Mouse (Mus musculus) CH12.LX (cell line): ENCODE data around the gene Psmb11. TPM values are rescaled to one million over a fixed set of nuclear protein-coding genes. Genes with fewer than 3 reads are reported as not detected.
A peak's percentile ranks its signal among the peaks of the same experiment; 100 is the strongest.

Experiments used
- DNase-seq: peaks from one replicate; pipeline ENCODE4 v3.0.0-alpha.2; 2013; ENCODE audit errors: extremely low read depth
- H3K27ac ChIP-seq: 2 replicates; pipeline ENCODE4 v1.5.1; 2012; ENCODE audit warnings: low read depth, mild to moderate bottlenecking, control low read depth, moderate library complexity; ENCODE audit not compliant: insufficient read depth
- H3K27me3 ChIP-seq: replicated peaks from 2 replicates; pipeline ENCODE3; 2012; ENCODE audit warnings: inconsistent platforms
- H3K36me3 ChIP-seq, 2 experiments: replicated peaks in 1 of 2; 2 replicates each; pipeline versions ENCODE3 to v1.6.1; 2012; ENCODE audit warnings: inconsistent platforms in 1 of 2, low read length in 1 of 2, mild to moderate bottlenecking in 1 of 2, mixed read lengths in 1 of 2, moderate library complexity in 1 of 2; ENCODE audit not compliant: control insufficient read depth in 1 of 2, insufficient read depth in 1 of 2
- H3K4me1 ChIP-seq, 2 experiments: 2 replicates each; pipeline ENCODE4 v1.6.1; 2012; ENCODE audit warnings: inconsistent platforms in 1 of 2, moderate library complexity in 1 of 2; ENCODE audit not compliant: insufficient read depth in 2 of 2, control insufficient read depth in 1 of 2
- H3K4me2 ChIP-seq: 2 replicates; pipeline ENCODE4 v1.6.1; 2012; ENCODE audit warnings: low read depth, mild to moderate bottlenecking, control low read depth; ENCODE audit not compliant: poor library complexity, insufficient read depth, severe bottlenecking
- H3K4me3 ChIP-seq, 3 experiments: fragments of 150-350 bp in 1 of 3; sonication (generic) in 1 of 3; replicated peaks in 1 of 3; 2 replicates each; pipeline versions ENCODE3 to v1.5.1; 2011 to 2012; ENCODE audit warnings: low read depth in 2 of 3, low read length in 2 of 3, mild to moderate bottlenecking in 2 of 3, moderate library complexity in 2 of 3, control low read depth in 1 of 3, improper control_type of control experiment in 1 of 3, inconsistent platforms in 1 of 3, mixed read lengths in 1 of 3; ENCODE audit not compliant: poor library complexity in 1 of 3
- H3K79me2 ChIP-seq: replicated peaks from 2 replicates; pipeline ENCODE4 v1.6.1; 2012; ENCODE audit warnings: mild to moderate bottlenecking, moderate library complexity; ENCODE audit not compliant: control insufficient read depth, poor library complexity, insufficient read depth, severe bottlenecking; ENCODE audit errors: extremely low read depth
- H3K9ac ChIP-seq: 2 replicates; pipeline ENCODE4 v1.6.1; 2012; ENCODE audit warnings: low read depth, mild to moderate bottlenecking, control low read depth, moderate library complexity; ENCODE audit not compliant: insufficient read depth
- H3K9me3 ChIP-seq: replicated peaks from 2 replicates; pipeline ENCODE3; 2012; ENCODE audit warnings: low read length, inconsistent platforms, mixed read lengths
- CTCF ChIP-seq, 2 experiments: IDR thresholded peaks in 1 of 2; conservative IDR thresholded peaks in 1 of 2; 2 replicates each; pipeline ENCODE4 v1.5.1; 2011 to 2012; ENCODE audit warnings: low read depth in 2 of 2, low read length in 2 of 2, improper control_type of control experiment in 1 of 2, inconsistent platforms in 1 of 2, mild to moderate bottlenecking in 1 of 2, moderate library complexity in 1 of 2
- ELF1 ChIP-seq: IDR thresholded peaks from 2 replicates; pipeline ENCODE4 v1.6.1; 2014; ENCODE audit warnings: low read depth, mild to moderate bottlenecking, inconsistent platforms, low read length, improper control_type of control experiment
- EP300 ChIP-seq: IDR thresholded peaks from 2 replicates; pipeline ENCODE4 v1.6.1; 2011; ENCODE audit warnings: low read length, improper control_type of control experiment
- GABPA ChIP-seq: IDR thresholded peaks from 2 replicates; pipeline ENCODE4 v1.6.1; 2012; ENCODE audit warnings: low read depth, low read length, improper control_type of control experiment, inconsistent platforms; ENCODE audit not compliant: insufficient replicate concordance
- HCFC1 ChIP-seq: IDR thresholded peaks from 2 replicates; pipeline ENCODE4 v1.6.1; 2012; ENCODE audit warnings: low read depth, mild to moderate bottlenecking, inconsistent platforms, low read length, improper control_type of control experiment
- IRF4 ChIP-seq: IDR thresholded peaks from 2 replicates; pipeline ENCODE4 v1.6.1; 2014; ENCODE audit warnings: low read depth, mild to moderate bottlenecking, inconsistent platforms, low read length, improper control_type of control experiment
- JUND ChIP-seq: conservative IDR thresholded peaks from 2 replicates; pipeline ENCODE4 v1.6.1; 2011; ENCODE audit warnings: low read depth, low read length, improper control_type of control experiment
- KAT2A ChIP-seq: IDR thresholded peaks from 2 replicates; pipeline ENCODE4 v1.6.1; 2012; ENCODE audit warnings: low read length, improper control_type of control experiment, inconsistent platforms; ENCODE audit not compliant: insufficient replicate concordance
- MAX ChIP-seq: IDR thresholded peaks from 2 replicates; pipeline ENCODE4 v1.6.1; 2011; ENCODE audit warnings: low read length, improper control_type of control experiment
- MEF2A ChIP-seq: IDR thresholded peaks from 2 replicates; pipeline ENCODE4 v1.6.1; 2014; ENCODE audit warnings: low read depth, mild to moderate bottlenecking, inconsistent platforms, low read length, improper control_type of control experiment, borderline replicate concordance
- PAX5 ChIP-seq: IDR thresholded peaks from 2 replicates; pipeline ENCODE4 v1.6.1; 2012; ENCODE audit warnings: low read length, inconsistent platforms, mixed read lengths
- POLR2A ChIP-seq: IDR thresholded peaks from 2 replicates; pipeline ENCODE4 v1.6.1; 2011; ENCODE audit warnings: low read depth, mild to moderate bottlenecking, improper control_type of control experiment, low read length
- RCOR1 ChIP-seq: conservative IDR thresholded peaks from 2 replicates; pipeline ENCODE4 v1.6.1; 2012; ENCODE audit warnings: low read depth, mild to moderate bottlenecking, inconsistent platforms, low read length, improper control_type of control experiment
- SIN3A ChIP-seq: IDR thresholded peaks from 2 replicates; pipeline ENCODE4 v1.6.1; 2012; ENCODE audit warnings: low read length, improper control_type of control experiment, inconsistent platforms
- SMC3 ChIP-seq: IDR thresholded peaks from 2 replicates; pipeline ENCODE4 v1.6.1; 2011; ENCODE audit warnings: low read depth, low read length, improper control_type of control experiment
- TBP ChIP-seq: conservative IDR thresholded peaks from 2 replicates; pipeline ENCODE4 v1.6.1; 2011; ENCODE audit warnings: low read depth, low read length, improper control_type of control experiment
- USF2 ChIP-seq: conservative IDR thresholded peaks from 2 replicates; pipeline ENCODE4 v1.6.1; 2011; ENCODE audit warnings: low read depth, low read length, improper control_type of control experiment
- ZC3H11A ChIP-seq: IDR thresholded peaks from 2 replicates; pipeline ENCODE4 v1.6.1; 2012; ENCODE audit warnings: low read depth, mild to moderate bottlenecking, inconsistent platforms, low read length, improper control_type of control experiment
- ZKSCAN1 ChIP-seq: IDR thresholded peaks from 2 replicates; pipeline ENCODE4 v1.6.1; 2012; ENCODE audit warnings: low read depth, inconsistent platforms, low read length, improper control_type of control experiment, borderline replicate concordance
- ZNF384 ChIP-seq: IDR thresholded peaks from 2 replicates; pipeline ENCODE4 v1.6.1; 2012; ENCODE audit warnings: low read depth, low read length, improper control_type of control experiment, inconsistent platforms
- dilution Hi-C: fragments of 300-500 bp; cut with MboI; formaldehyde crosslinking; loops from 2 replicates; pipeline ENCODE4 v1.14.3; 2020; ENCODE audit warnings: low sequenced_read_pairs; ENCODE audit not compliant: extremely low pct_unique_long_range_greater_than_20kb, extremely low pct_ligation_motif_present
- in situ Hi-C: fragments of 300-500 bp; cut with MboI; formaldehyde crosslinking; loops from 3 replicates; pipeline ENCODE4 v1.14.3; 2019; ENCODE audit warnings: low sequenced_read_pairs, low pct_ligation_motif_present, low pct_unique_long_range_greater_than_20kb, mixed read lengths
- polyA plus RNA-seq: library from polyadenylated mRNA; unstranded; fragments of >175 nt; gene quantifications from 2 replicates; pipeline ENCODE4 v1.2.1, GENCODE M21; 2012; ENCODE audit warnings: low read depth; ENCODE audit not compliant: insufficient read length
- total RNA-seq, 2 experiments: library from RNA; depleted of rRNA; stranded (reverse); fragments of 300-350 nt in 1 of 2; fragments of >200 nt in 1 of 2; gene quantifications; 2 replicates each; pipeline ENCODE4 v1.2.3; 2012 to 2014

Psmb11 gene
- total and polyA plus RNA-seq, 3 experiments: not detected

DNA sequence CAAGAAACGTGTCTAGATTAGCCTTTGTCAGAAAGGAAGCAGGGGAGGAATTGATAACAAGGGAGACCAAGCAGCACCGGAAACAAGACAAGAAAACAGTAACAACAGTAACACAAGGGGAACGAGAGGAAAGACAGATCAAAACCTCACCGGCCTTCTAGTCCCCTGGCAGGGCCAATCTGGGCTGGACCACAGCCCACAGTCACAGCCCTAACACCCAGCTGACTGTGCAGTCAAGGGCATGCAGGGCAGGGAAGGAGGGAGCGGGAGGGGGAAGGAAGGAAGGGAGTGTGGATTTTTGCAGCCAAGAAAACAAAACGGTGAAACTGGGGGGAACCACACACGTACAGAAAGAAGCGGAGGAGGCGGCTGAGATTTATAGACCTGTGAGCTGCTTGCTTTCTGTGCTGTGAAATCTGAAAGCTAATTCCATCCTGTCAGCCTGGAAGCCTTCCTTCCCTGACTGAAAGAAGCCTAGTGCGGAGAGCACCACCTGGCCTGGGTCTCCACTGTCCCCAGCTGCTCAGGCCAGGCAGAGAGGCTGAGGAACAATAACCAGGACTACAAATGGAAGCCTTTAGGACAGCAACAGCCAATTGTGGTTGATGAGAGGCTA, 28.8 kb upstream of the Psmb11 start:
- no peak for DNase-seq
- Histone ChIP-seq H3K4me1 (no peaks in the 10 kb centered on the region), H3K27me3 (no peaks in the 10 kb centered on the region), H3K9me3 (peaks cover 6% of the 10 kb centered on the region), H3K9ac (no peak overlapping the region), H3K27ac (no peak overlapping the region), H3K4me2 (no peak overlapping the region), H3K4me3 (no peak overlapping the region), H3K79me2 (no peaks in the 10 kb centered on the region), H3K36me3 (peaks cover 0 to 14% of the 10 kb centered on the region in 2 experiments)
- dilution Hi-C loops (no loop called here), in situ Hi-C loops (loop anchor here (5.0 kb wide), 1 partner anchor 45 kb away; no protein-coding TSS in a partner anchor)
- no peak for TF ChIP-seq ZNF384
- TF ChIP-seq HCFC1: no peak
- TF ChIP-seq RCOR1: no peak
- no peak for TF ChIP-seq ZC3H11A
- TF ChIP-seq GABPA: no peak
- TF ChIP-seq SMC3: no peak
- no peak for TF ChIP-seq EP300
- TF ChIP-seq ZKSCAN1: no peak

DNA sequence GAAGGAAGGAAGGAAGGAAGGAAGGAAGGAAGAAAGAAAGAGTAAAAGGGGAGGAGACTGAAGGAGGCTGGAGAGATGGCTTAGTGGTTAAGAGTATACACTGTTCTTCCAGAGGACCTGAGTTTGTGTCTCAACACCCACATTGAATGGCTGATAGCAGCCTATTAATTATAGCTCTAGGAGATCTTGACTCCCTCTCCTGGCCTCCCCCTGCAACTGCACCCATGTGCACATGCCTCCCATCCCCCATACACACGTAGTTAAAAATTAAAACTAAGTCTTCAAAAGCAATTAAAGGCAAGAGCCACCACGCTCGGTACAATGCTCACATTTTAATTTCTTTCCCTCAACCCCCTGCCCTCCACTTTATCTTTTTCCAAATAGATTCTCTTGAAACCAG, 27.2 kb upstream of the Psmb11 start:
- no peaks in the 10 kb centered on the region for H3K79me2 ChIP-seq
- no peak for TF ChIP-seq PAX5
- peak; percentile 22 to 32; a peak in 2 of 4 replicates for TF ChIP-seq CTCF (conservative IDR thresholded peaks at IDR 0.05 in 1 of 2, IDR thresholded peaks at IDR 0.05 in 1 of 2; ENCODE audit: low read depth in 2 of 2, low read length in 2 of 2)
- TF ChIP-seq, all 38 proteins: peak for 1
- DNase-seq: no peak
- Histone ChIP-seq H3K27me3 (no peaks in the 10 kb centered on the region), H3K4me2 (no peak overlapping the region), H3K4me3 (no peak overlapping the region), H3K4me1 (no peaks in the 10 kb centered on the region), H3K9ac (no peak overlapping the region), H3K9me3 (peaks cover 6% of the 10 kb centered on the region), H3K27ac (no peak overlapping the region), H3K36me3 (peaks cover 0 to 14% of the 10 kb centered on the region in 2 experiments)
- dilution Hi-C loops (no loop called here), in situ Hi-C loops (loop anchor here (5.0 kb wide), 1 partner anchor 43 kb away; no protein-coding TSS in a partner anchor)

DNA sequence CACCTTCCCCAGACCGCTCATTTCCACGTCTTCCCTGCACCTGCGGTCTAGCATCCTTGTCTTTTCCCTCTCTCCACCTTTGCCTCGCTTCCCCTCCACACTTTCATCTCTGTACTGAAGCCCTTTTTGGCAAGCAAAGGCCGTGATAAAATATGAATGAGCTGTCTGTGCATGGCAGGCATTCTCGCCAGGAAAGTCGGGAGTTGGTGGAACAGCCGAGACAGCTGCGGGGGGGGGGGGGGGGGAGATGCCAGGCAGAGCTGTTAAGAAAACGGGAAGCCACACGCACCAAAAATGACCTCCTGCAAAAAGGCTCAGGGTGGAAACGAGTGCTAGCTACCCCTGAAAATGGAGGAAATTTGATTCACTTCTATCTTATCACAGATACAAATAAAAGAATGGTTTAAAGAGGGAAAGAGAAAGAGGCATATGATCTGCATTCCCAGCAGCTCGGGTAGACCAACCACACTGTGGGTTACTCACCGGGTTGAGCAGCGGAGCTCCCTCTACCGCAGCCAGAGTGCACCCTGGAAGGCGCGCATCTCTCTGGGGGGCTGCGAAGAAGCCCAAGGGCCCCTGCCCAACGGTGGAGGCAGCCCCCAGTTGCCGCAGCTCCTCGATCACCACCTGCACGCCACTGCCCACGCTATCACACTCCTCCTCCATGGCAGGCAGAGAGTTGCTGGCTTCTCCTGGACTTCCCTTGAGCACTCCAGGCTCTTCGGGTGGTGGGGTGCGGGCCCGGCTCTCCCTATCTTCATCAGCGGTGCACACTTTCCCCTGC, 26.4 kb upstream of the Psmb11 start:
- in situ Hi-C loops: loop anchor here (5.0 kb wide), 1 partner anchor 42 kb away; no protein-coding TSS in a partner anchor
- dilution Hi-C loops: no loop called here
- no peak overlapping the region for H3K4me2 ChIP-seq
- H3K4me3 ChIP-seq: no peak overlapping the region
- H3K9me3 ChIP-seq: peaks cover 6% of the 10 kb centered on the region
- no peaks in the 10 kb centered on the region for H3K27me3 ChIP-seq
- H3K4me1 ChIP-seq: no peaks in the 10 kb centered on the region
- DNase-seq: no peak
- peaks cover 0 to 14% of the 10 kb centered on the region in 2 experiments for H3K36me3 ChIP-seq
- H3K79me2 ChIP-seq: no peaks in the 10 kb centered on the region
- H3K27ac ChIP-seq: no peak overlapping the region
- TF ChIP-seq USF2 (no peak), PAX5 (no peak), ZC3H11A (no peak), IRF4 (no peak), ELF1 (no peak), MEF2A (no peak), JUND (no peak), MAX (no peak), POLR2A (no peak), TBP (no peak), CTCF (conservative IDR thresholded peaks at IDR 0.05 in 1 of 2, IDR thresholded peaks at IDR 0.05 in 1 of 2; ENCODE audit: low read depth in 2 of 2, low read length in 2 of 2) (no peak), KAT2A (no peak), SIN3A (no peak)
- H3K9ac ChIP-seq: no peak overlapping the region
